Mouse (Mus musculus): ENCODE data around the gene Smbd1.

DNA sequence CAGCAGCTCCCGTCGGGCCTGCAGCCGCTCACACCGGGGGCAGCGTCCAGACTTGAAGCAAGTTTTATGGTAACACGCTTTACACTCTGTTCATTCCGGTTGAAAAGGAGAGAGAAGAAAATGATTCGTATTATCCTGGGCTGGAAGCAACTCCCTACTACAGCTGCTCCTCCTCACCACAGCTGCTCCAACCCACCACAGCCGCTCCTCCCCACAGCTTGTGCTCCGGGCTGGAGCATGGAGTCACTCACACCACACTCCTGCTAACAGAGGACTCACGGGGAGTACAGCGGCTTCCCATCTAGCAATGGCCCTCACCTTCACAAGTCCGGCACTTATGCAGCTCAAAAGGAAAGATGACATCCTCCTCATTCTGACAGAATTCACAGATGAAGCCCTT, 13.8 kb upstream of the Smbd1 start:
- TF ChIP-seq CTCF (IDR thresholded peaks at IDR 0.05; ENCODE audit: extremely low read depth, insufficient read depth, insufficient read length, insufficient replicate concordance), result no peak
- TF ChIP-seq POLR2A (IDR thresholded peaks at IDR 0.05; ENCODE audit: low read depth, low read length), result no peak

All from spleen, adult 2 months (tissue).